25 mouse cellular contexts compared by ENCODE assay signal in the genomic region with DNA sequence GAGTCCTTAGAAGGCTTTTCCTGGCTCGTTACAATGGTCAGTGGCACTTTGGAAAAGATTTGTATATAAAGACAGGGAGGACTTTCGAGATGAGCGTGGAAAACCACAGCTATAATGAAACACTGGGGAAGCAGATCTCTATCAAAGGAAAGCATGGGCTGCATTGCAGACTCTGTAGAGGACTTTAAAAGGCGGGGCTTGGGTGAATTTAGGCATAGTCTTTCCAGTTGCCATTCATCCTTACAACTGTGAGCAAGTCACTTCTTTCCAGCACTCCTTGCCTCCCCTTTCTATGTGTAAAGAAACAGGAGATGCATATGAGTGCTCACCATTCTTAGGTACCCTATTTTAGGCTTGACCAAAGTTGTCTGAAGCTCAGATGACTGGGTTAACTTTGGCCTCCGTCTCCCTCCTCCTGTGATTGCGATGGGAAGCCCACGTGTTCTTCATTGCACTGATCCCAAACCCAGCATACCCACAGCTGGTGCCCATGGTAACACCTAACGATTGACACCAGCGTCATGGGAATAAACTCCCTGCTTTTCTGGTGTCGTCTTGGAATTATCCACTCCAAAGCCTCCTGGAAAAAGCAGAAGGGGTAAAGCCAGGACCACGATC. TPM values are rescaled to one million over a fixed set of nuclear protein-coding genes. Genes with fewer than 3 reads are reported as not detected.
DNase-seq lines count a peak whose midpoint lies in the region; ATAC-seq and TF ChIP-seq lines count a peak whose summit lies in the region.
"Had no signal": no experiment of that assay in that cellular context is flagged by ENCODE, and none has a peak within 500 bp of the region (broad histone marks: within the 10 kb centered on the region; RNA-seq: fewer than 3 reads in every experiment).

No protein-coding gene starts in this region.

- peak; percentile 70 for DNase-seq in heart, adult 11 months
- no peak for DNase-seq in heart, adult 2 months
- DNase-seq in urinary bladder, postnatal 10 days (ENCODE audit: low spot score): no peak
- DNase-seq in neural tube, embryonic 10.5 days (ENCODE audit: extremely low spot score, low spot score): no peak
- no peak for DNase-seq in right cerebral cortex, postnatal 36 days (ENCODE audit: low spot score in 2 of 2)
- DNase-seq: adrenal gland, postnatal 10 days; adrenal gland, postnatal 25 days; cerebellum, adult 11-12 months; cerebellum, adult 2 months; cerebellum, adult 9-10 months; cerebellum, postnatal 10 days; cerebellum, postnatal 25 days; forebrain, postnatal 0 days had no signal

- no peak overlapping the region for H3K27ac ChIP-seq in heart, adult 2 months
- H3K27ac ChIP-seq: embryonic facial prominence, embryonic 10.5 days; embryonic facial prominence, embryonic 12.5 days; forebrain, embryonic 13.5 days; forebrain, embryonic 15.5 days had no signal

- peak; percentile 15 for ATAC-seq in CD4-positive, CD25-positive, alpha-beta regulatory T cell, adult 4 months
- ATAC-seq in activated CD4-positive, CD25-positive, alpha-beta regulatory T cell, adult 4 months: peak; percentile 8
- ATAC-seq in granulocyte monocyte progenitor cell, adult 5-6 weeks (replicated peaks; ENCODE audit: poor library complexity, severe bottlenecking): 0 out of 2 replicates have a peak, but pooled peaks have one; percentile 0
- ATAC-seq: forebrain, embryonic 13.5 days; forebrain, embryonic 15.5 days; forebrain, postnatal 0 days had no signal

- no peak for TF ChIP-seq POLR2A in heart, adult 2 months (IDR thresholded peaks at IDR 0.05; ENCODE audit: insufficient read depth, low read depth, low read length)

- no peak overlapping the region for H3K4me3 ChIP-seq in heart, adult 2 months
- H3K4me3 ChIP-seq: embryonic facial prominence, embryonic 10.5 days; embryonic facial prominence, embryonic 12.5 days; forebrain, embryonic 13.5 days; forebrain, embryonic 15.5 days had no signal

- H3K9ac ChIP-seq in heart, adult 2 months (ENCODE audit: low read depth, low read length): no peak overlapping the region
- H3K9ac ChIP-seq: embryonic facial prominence, embryonic 12.5 days; forebrain, embryonic 13.5 days; forebrain, embryonic 15.5 days; forebrain, postnatal 0 days had no signal

- TF ChIP-seq EP300 in heart, adult 2 months (IDR thresholded peaks at IDR 0.05; ENCODE audit: insufficient read depth, low read depth, low read length): no peak

- no peaks in the 10 kb centered on the region for H3K27me3 ChIP-seq in heart, adult 2 months (ENCODE audit: control insufficient read depth, insufficient read depth, low read length)
- H3K27me3 ChIP-seq: embryonic facial prominence, embryonic 12.5 days; forebrain, embryonic 13.5 days; forebrain, embryonic 15.5 days; Patski had no signal

- intact Hi-C loops in heart, adult 2 months (cut with DNase I): no loop called here

- no peaks in the 10 kb centered on the region for H3K4me1 ChIP-seq in heart, adult 2 months (ENCODE audit: control insufficient read depth, insufficient read depth, low read length)
- H3K4me1 ChIP-seq: embryonic facial prominence, embryonic 10.5 days; embryonic facial prominence, embryonic 12.5 days; forebrain, embryonic 13.5 days; forebrain, embryonic 15.5 days had no signal

- no peaks in the 10 kb centered on the region for H3K36me3 ChIP-seq in heart, adult 2 months (ENCODE audit: control insufficient read depth, insufficient read depth, low read length)
- H3K36me3 ChIP-seq: embryonic facial prominence, embryonic 10.5 days; embryonic facial prominence, embryonic 12.5 days; forebrain, embryonic 15.5 days; G1E had no signal

- no peaks in the 10 kb centered on the region for H3K79me2 ChIP-seq in heart, adult 2 months (replicated peaks; ENCODE audit: control insufficient read depth, insufficient read depth, low read length)

- WGBS in heart, adult 2 months: 81% methylated on average over 11 of the region's 11 CpGs

- no peak for TF ChIP-seq CTCF in heart, adult 2 months (IDR thresholded peaks at IDR 0.05)

RNA-seq across cellular contexts. Expression of gene Syce1l, which starts 13.8 kb away (rescaled TPM):
- total RNA-seq in heart, adult 2 months (2021): not detected
- polyA plus RNA-seq in heart, adult 2 months (2012; rRNA removed): not detected in 2 replicates
- not detected for polyA plus RNA-seq in CD4-positive, CD25-positive, alpha-beta regulatory T cell, adult 4 months (2017; shearing (Covaris generic))
- not detected for polyA plus RNA-seq in activated CD4-positive, CD25-positive, alpha-beta regulatory T cell, adult 4 months (2017; shearing (Covaris generic))
- total RNA-seq in granulocyte monocyte progenitor cell, adult 5-6 weeks (2014; fragmentation: Nextera tagmentation): not detected in 2 replicates
- total RNA-seq in granulocyte monocyte progenitor cell, adult 5-6 weeks (2017): not detected in 2 replicates
- total RNA-seq: adrenal gland, adult 2 months; adrenal gland, postnatal 25 days; forebrain, postnatal 0 days; G1E had no signal
- polyA plus RNA-seq: adrenal gland, adult 2 months; embryonic facial prominence, embryonic 10.5 days; embryonic facial prominence, embryonic 12.5 days; embryonic facial prominence, embryonic 14.5 days; forebrain, embryonic 11.5 days; forebrain, embryonic 13.5 days; forebrain, postnatal 0 days; Patski had no signal

RNA-seq across cellular contexts. Expression of gene Mon1b, which starts 21.4 kb away (rescaled TPM):
- total RNA-seq in heart, adult 2 months (2021): 1 to 10 TPM; 6.2 to 6.6 TPM
- polyA plus RNA-seq in heart, adult 2 months (2012; rRNA removed): 2.7 and 3.3 TPM in 2 replicates
- polyA plus RNA-seq in CD4-positive, CD25-positive, alpha-beta regulatory T cell, adult 4 months (2017; shearing (Covaris generic)): 10 to 100 TPM; 15.0 to 27.9 TPM
- polyA plus RNA-seq in activated CD4-positive, CD25-positive, alpha-beta regulatory T cell, adult 4 months (2017; shearing (Covaris generic)): 10 to 100 TPM; 10.9 to 16.9 TPM
- 15.4 and 16.8 TPM in 2 replicates for total RNA-seq in granulocyte monocyte progenitor cell, adult 5-6 weeks (2014; fragmentation: Nextera tagmentation)
- 13.7 and 15.0 TPM in 2 replicates for total RNA-seq in granulocyte monocyte progenitor cell, adult 5-6 weeks (2017)
